25 mouse cellular contexts compared by ENCODE assay signal in genomic region chr1:188151066-188151465, GRCm38 (mm10).
"Had no signal": no experiment of that assay in that cellular context is flagged by ENCODE, and none has a peak within 500 bp of the region (broad histone marks: within the 10 kb centered on the region; RNA-seq: fewer than 3 reads in every experiment).

No protein-coding gene starts in this region.

- H3K9me3 ChIP-seq: heart, embryonic 12.5 days; hindbrain, embryonic 10.5 days; intestine, embryonic 15.5 days; kidney, embryonic 15.5 days; limb, embryonic 13.5 days; limb, embryonic 15.5 days; liver, embryonic 12.5 days had no signal

- H3K4me3 ChIP-seq: heart, adult 2 months; heart, embryonic 12.5 days; hindbrain, embryonic 10.5 days; intestine, embryonic 15.5 days; kidney, embryonic 15.5 days; limb, embryonic 13.5 days; limb, embryonic 15.5 days; liver, embryonic 12.5 days had no signal

- DNase-seq: gastrocnemius, postnatal 10 days; gastrocnemius, postnatal 25 days; heart, adult 2 months; heart, postnatal 10 days; heart, postnatal 4 days; kidney, adult 11 months; kidney, adult 2 months; kidney, adult 9 months; kidney, postnatal 14 days; kidney, postnatal 36 days; layer of hippocampus, adult 9-11 months; layer of hippocampus, postnatal 36 days; left cerebral cortex, postnatal 4 days had no signal

- H3K9ac ChIP-seq: heart, embryonic 12.5 days; hindbrain, embryonic 14.5 days; intestine, embryonic 15.5 days; kidney, embryonic 15.5 days; limb, embryonic 13.5 days; limb, embryonic 15.5 days; liver, embryonic 12.5 days; liver, embryonic 14.5 days had no signal

- H3K27me3 ChIP-seq: heart, embryonic 12.5 days; intestine, embryonic 15.5 days; kidney, embryonic 15.5 days; liver, embryonic 12.5 days had no signal

- H3K4me2 ChIP-seq: heart, embryonic 12.5 days; hindbrain, embryonic 14.5 days; intestine, embryonic 15.5 days; kidney, embryonic 15.5 days; limb, embryonic 13.5 days; limb, embryonic 15.5 days; liver, embryonic 12.5 days had no signal

- ATAC-seq: hindbrain, embryonic 16.5 days; inflammation-experienced regulatory T-cells, adult 6 months; intestine, embryonic 15.5 days; liver, embryonic 12.5 days had no signal

- H3K27ac ChIP-seq: heart, adult 2 months; hindbrain, embryonic 10.5 days; hindbrain, embryonic 14.5 days; intestine, embryonic 15.5 days; kidney, embryonic 15.5 days; kidney, postnatal 0 days; limb, embryonic 13.5 days; limb, embryonic 15.5 days; liver, embryonic 12.5 days; liver, embryonic 14.5 days had no signal

- H3K4me1 ChIP-seq: intestine, embryonic 15.5 days; kidney, embryonic 15.5 days; limb, embryonic 15.5 days had no signal

- H3K36me3 ChIP-seq: hindbrain, embryonic 10.5 days; intestine, embryonic 15.5 days; kidney, embryonic 15.5 days; limb, embryonic 13.5 days; limb, embryonic 15.5 days; liver, embryonic 12.5 days had no signal
